Mouse (Mus musculus): ENCODE measurements around the gene Pvr.
"Not testable (repeated sequence)": the region's sequence is repeated elsewhere in the genome, so short reads cannot be mapped to it uniquely, and the experiment has no call there.

The Pvr gene

DNA sequence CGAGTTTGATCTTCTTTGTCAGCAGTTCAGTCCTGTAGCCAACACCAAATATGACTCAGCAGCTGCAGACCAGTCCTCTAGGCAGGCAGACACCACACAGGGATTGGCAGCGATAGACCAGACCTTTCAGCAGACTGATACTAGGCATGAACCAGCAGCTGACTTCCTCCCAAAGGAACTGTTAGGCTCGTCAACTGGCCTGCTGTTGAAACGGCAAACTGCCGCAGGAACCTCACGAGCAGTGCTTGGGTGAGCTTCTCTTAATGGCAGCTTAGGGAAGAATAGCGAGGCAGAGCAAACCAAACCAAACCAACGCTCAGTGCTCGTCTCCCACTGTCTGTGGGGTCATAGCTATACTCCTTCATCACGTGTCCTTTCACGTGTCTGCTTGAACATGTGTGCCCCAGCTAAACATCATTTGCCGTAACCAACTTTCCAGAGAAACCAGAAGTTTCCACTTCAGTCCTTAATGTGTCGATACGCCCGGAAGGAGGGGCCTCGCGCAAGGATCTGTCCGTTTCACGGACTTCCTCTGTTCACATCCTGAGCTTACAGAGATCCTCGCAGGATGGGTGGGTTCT, 14.3 kb upstream of the Pvr start:
- in situ Hi-C loops (cut with MseI, MboI), result no loop called here

DNA sequence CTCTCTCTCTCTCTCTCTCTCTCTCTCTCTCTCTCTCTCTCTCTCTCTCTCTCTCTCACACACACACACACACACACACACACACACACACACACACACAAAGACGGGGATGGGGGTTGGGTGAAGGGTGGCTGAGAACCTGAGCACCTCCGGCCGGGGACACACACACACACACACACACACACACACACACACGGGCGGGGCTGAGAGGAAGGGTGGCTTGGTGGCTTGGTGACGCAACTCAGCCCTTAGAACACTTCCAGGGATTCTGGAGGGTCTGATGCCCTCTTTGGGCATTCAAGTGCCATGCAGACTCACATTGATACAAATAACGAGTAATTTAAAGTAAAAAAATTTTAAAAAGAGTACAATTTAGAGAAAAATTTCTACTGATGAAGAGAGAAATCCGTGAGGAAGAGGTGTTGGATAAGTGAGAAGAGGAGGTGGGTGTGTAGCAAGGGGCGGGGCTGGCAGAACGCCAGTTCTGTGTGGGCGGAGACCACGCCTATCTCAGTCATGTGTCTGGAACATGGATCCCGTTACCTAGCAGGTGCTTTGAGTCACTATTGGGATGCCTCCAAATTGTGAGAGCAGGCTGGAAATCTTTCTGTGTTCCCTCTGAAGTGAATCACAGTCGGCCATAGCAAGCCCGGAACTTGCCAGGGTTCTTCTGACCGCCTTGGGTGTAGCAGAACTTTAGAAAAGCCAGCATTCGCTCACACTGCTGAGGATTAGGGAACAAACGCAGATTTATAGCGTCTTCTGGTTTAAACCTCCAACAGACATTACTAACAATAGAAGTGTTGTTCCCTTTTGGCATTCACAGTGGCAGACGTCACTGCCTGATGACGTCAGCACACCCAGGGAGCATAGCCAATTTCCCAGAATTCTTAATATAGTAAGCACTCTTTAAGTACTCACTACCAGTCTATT, 12.2 kb upstream of the Pvr start:
- in situ Hi-C loops (cut with MseI, MboI), result no loop called here

DNA sequence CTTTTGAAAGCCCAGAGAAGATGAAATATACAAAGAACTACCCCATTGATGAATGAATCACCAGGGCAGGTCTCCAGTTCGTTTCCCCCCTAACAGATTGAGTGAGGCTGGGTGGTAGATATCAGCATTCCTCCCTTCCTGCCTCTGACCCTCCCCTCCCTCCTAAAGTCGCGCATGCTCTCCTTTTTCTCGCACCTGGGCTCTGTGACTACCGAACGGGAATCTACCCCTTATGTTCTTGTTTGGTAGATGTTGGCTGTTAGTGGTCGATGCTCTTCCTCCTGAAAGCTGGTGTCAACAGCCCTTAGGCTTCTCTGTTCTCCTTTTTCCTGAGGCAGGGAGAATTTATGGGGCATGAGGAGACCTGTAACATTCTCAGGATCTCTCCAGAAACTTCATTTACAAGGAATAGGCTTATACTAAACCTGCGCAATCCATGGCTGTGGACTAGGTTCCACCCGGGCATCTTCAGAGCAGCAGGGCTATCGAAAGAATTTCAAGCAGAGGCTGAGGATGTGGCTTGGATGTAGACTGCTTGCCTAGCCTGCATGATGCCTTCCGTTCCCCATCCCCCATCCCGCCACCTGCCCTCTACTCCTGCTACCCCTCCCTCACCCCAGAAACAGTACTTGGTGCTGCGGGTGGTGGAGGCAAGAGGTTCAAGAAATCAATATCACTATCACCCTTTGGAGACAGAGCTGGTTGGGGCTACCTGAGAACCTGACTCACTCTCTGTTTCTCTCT, 11.3 kb upstream of the Pvr start:
- in situ Hi-C loops (cut with MseI, MboI), result no loop called here

DNA sequence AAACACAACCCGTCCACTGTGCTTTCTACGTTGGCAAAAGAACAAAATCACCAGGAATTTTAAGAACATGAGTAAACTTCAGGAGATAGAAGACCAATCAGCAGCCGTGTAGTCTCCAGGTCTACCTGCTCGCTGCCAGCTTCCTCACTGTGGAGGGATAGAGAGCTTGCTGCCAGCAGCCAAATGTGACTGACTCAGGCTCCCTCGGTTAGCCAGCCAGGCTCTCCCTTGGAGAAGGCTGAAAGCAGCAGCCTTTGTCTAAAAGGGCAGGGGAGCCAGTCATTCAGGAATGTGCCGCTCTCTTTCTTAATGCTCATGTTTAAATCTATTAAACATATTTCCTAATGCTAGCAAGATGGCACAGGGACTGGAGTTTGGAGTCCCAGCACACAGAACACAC, 9.5 kb upstream of the Pvr start:
- in situ Hi-C loops (cut with MseI, MboI), result not testable (repeated sequence)

DNA sequence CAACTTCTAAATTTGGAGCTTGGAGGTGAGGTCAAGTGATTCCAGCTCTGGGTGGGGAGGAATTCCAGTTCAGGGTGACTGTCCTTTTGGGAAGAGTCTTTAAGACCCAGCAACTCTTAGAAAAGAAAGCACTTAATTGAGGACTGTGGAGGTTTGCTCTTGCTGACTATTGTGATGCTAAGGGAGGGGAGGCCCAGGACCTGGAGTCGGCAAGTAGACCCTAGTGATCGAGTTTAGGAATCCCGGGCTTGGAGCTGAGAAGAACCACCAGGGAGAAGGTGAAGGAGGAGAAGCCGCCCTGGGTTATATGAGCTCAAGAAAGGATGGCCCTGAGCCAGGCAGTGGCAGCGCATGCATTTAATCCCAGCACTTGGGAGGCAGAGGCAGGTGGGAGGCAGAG, 7.5 kb upstream of the Pvr start:
- in situ Hi-C loops (cut with MseI, MboI), result no loop called here

DNA sequence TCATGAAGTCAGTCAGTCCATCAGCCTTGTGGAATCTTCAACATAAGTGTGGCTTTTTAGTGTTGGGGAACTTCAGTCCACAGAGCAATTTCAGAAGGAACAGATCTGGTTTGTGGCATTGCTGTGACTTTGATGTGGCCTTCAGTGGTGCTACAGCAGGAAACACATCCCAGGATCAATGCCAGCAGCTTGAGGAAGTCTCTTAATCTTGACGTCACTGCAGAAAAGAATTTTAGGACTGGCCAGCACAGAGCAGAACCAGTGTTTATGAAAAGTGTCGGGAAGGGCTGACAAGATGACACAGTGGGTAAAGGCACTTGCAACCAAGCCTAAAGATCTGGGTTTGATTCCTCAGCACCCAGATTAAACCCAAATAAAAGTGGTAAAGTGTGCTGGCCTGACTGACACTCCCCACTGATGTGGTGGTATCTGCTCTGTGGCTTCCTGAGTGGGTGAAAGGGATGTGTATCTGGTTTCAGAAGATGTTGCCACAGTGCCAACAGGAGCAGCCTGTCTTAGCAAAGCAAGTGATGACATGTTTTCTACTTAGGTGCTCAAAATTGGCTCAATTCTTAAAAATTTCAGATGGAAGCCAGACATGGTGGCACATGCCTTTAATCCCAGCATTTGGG, 6.0 kb upstream of the Pvr start:
- in situ Hi-C loops (cut with MseI, MboI), result no loop called here

DNA sequence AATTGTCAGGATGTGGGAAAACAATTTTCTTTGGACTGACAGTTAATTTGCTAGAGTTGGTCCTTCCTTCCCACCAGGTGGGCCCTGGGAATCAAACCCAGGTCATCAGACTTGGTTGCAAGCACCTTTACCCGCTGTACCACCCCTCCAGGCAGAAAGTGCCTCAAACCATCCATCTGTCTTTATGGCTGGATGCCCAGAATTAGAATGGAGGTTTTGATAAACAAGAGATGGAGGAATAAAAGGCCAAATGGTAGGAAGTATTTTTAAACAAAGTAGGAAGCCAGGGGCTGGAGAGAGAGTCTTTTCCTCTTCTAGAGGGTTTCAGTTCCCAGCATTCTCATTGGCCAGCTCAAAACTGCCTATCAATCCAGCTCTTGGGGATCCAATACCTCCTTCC, 4.4 kb upstream of the Pvr start:
- in situ Hi-C loops (cut with MseI, MboI), result no loop called here

DNA sequence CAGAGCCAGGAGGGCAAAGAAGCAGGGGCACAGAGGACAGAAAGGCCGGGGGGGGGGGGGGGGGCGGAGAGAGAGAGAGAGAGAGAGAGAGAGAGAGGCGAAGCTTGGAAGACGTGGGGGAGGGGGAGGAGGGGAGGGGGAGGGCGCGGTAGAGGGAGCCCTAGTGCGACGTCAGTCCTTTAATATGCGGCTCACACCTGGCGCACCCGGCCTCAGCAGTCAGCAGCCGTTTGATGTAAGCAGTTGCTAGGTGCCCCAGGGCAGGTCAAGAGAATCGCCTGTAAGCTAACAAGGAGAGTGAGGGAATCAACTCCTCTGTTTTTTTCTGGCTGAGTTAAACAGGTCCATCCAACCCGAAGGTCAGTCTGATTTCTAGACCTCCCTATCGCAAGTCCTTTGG, 2.8 kb upstream of the Pvr start:
- in situ Hi-C loops (cut with MseI, MboI), result no loop called here

DNA sequence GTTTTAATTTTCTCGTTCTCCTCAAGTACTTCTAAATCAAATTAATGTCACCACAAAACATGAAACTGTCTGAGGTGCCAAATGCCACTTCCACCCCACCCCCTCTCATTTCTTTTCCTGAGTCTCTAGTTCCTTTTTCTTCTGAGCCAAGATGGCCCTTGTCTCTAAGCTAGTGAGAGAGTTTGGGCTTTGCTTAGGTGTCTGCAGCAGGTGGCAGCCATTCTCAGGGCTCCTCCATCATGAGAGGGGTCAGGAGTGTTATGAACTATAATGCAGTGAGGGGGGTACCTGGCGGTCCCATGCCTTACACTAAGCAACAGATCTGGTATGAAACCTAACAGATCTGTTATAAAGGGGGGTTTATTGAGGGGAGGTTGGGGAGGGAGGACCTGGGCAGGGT, 2.4 kb upstream of the Pvr start:
- in situ Hi-C loops (cut with MseI, MboI), result no loop called here

DNA sequence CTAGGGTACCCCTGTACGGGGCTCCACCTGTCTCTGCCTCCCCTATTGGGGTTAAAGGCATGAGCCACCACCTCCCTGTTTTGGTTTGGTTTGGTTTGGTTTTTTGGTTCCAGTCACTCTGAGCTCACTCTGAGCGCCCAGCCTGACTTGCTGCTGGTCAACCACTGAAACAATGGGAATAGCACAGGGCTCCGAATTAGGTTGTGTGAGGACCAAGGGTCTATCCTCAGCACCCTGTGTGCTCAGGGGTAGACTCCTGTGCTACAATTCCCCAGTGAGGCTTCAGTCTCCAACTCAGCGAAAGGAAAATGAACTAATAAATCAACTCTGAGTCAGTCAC, 824 bp downstream of the Pvr start:
- in situ Hi-C loops (cut with MseI, MboI), result no loop called here

DNA sequence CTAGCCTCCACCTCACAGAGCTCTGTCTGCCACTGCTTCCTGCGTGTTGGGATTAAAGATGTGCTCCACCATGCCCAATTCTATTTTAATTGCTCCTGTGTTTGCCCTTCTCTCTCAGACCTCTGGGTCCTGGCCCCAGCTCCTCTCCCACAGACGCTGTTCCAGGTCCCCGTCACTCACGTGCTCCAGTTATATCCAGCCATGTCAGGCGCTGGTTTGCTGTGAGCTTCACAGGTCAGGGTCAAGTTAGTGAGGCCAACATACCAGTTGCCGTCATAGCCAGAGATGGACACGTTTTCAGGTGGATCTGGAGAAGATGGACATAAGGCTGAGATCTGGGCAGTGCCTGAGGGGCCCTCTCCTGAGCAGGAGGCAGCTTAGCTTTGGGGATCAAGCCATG, 6.4 kb downstream of the Pvr start:
- in situ Hi-C loops (cut with MseI, MboI), result loop anchor here (5.0 kb wide), 2 partner anchors 38 to 43 kb away; partner anchors contain the start of gene Igsf23 (in 1 of the 2)

DNA sequence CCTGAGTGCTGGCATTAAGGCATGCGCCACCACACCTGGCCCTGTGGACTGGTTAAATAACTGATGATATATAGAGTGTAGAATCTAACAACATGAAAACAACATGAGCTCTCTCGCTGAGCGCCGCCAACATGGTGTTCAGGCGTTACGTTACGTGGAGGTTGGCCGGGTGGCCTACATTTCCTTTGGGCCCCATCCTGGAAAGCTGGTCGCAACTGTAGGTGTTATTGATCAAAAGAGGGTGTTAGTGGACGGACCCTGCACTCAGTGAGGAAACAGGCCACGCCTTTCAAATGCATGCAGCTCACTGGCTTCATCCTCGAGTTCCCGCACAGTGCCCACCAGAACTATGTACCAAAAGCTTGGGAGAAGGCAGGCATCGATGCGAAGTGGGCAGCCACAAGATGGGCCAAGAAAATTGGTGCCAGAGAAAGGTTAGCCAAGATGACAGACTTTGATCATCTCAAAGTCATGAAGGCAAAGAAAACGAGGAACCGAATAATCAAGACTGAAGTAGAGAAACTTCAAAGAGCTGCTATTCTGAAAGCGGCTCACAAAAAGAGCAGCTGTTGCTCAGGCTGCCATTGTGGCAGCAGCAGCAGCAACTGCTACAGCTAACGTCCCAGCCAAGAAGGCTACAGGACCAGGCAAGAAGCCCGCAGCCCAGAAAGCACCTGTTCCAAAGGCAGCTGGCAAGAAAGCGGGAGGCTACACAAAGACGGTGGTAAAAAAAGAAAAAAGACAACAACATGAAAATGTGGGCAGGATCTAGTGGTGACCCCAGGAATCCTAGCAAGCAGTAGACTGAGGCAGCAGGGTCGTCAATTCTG, 9.1 kb downstream of the Pvr start:
- in situ Hi-C loops (cut with MseI, MboI), result loop anchor here (5.0 kb wide), 2 partner anchors 40 to 45 kb away; partner anchors contain the start of gene Igsf23 (in 1 of the 2)

DNA sequence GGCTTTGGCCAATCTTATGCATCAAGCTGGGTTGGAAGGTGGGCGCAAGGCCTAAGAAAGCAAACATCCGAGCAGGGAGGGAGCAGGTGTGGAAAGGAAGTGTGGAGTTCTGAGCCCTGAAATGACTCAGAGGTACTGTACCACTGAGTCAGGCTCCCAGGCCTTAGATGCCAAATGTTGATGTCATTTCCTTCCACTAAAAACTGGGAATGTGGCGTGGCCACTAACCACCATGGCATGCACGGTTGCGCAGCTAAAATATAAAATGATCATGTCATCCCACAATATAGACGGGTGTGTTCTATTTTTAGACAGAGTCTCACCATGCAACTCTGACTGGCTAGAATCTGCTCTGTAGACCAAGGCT, 9.7 kb downstream of the Pvr start:
- in situ Hi-C loops (cut with MseI, MboI), result loop anchor here (5.0 kb wide), 2 partner anchors 41 to 46 kb away; partner anchors contain the start of gene Igsf23 (in 1 of the 2)

DNA sequence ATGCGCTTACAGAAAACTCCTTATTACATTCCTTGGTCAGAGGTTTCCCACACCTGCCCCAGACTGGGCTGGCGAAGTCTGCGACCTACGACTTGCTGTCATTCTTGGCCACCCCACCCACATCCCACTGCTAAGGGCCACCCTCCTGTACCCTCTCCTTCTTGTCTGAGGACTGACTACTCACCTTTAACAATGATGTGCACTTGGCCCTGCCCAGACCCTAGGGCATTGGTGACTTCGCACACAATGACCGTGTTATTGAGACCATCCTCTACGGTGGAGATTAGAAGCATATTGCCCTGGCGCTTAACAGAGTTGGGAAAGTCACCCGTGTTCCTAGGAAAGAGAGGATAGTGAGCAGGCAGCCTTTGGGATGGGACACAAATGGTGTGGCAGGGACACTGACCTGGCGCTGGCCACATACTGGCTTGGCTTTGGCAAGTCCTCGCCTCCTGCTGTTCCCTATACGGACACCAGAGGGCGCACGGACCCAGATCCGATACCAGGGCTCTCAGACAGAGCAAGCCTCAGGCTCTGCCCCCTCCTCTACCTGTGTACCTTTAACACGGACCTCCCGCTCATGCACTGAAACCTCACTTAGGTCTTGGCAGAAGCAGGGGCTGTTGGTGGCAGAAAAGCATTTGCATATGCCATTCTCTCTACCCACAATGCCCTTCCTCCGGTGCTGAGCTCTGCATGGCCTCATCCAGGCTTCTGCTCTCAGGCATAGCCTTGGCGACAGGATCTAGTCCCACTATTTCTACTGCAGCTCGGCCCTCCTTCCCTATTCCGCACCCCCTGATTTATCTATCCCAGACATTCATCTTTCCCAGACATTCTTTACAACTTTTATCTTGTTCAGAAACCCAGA, 10.3 kb downstream of the Pvr start:
- in situ Hi-C loops (cut with MseI, MboI), result loop anchor here (5.0 kb wide), 2 partner anchors 42 to 47 kb away; partner anchors contain the start of gene Igsf23 (in 1 of the 2)

DNA sequence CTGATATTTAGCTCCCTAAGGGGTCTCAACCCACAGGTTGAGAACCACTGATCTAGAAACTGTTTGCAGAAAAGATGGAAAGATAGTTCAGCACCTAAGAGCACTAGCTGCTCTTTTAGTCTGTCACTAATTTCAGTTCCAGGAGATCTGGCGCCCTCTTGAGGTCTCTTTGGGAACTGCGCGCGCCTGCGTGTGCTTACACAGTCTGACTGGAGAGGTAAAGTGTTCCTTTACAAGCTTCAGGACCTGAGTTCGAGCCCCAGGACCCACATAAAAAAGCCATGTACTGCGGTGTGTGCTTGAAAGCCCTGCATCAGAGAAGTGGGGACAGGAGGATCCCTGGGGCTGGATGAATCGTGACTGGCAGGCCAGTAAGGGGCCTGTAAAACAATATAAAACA, 31.1 kb downstream of the Pvr start:
- in situ Hi-C loops (cut with MseI, MboI), result no loop called here

DNA sequence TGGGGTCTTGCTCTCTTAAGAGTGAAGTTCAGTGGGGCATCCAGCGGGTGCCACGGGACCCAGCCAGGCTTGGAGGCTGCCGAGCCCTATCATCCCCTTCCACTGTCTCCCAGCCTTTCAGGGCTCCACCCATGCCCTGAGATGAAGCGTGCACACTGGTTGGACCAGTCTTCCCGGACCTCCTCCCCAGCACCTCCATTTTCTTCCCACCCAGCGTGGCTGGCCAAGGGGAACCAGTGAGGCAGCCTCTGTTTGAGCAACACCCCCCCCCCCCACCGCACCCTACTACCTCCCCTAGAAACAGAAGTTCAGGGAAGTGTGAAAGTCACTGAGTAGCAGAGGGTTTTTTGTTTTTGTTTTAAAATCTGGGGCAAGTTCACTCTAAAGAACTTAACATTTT, 33.1 kb downstream of the Pvr start, which contains the start of gene Ceacam19:
Ceacam19 (minus strand) TSS at position 117 of the 400 bp plus-strand sequence.
- in situ Hi-C loops (cut with MseI, MboI), result no loop called here

DNA sequence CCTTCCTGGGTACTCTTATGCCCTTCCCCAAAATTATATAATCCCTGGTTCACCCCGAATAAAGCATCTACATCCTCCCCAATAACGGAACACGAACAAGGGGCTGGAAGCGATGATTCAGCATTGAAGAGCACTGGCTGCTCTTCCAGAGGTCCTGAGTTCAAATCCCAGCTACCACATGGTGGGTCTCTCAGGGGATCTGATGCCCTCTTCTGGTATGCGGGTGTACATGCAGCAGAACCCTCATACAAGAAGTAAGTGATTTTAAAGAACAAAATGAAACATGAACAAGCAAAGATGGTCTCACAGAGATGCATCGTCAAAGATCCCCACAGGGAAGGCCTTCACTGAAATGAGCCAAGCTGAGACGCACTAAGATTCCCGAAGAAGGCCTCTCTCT, 40.2 kb downstream of the Pvr start:
- in situ Hi-C loops (cut with MseI, MboI), result no loop called here

DNA sequence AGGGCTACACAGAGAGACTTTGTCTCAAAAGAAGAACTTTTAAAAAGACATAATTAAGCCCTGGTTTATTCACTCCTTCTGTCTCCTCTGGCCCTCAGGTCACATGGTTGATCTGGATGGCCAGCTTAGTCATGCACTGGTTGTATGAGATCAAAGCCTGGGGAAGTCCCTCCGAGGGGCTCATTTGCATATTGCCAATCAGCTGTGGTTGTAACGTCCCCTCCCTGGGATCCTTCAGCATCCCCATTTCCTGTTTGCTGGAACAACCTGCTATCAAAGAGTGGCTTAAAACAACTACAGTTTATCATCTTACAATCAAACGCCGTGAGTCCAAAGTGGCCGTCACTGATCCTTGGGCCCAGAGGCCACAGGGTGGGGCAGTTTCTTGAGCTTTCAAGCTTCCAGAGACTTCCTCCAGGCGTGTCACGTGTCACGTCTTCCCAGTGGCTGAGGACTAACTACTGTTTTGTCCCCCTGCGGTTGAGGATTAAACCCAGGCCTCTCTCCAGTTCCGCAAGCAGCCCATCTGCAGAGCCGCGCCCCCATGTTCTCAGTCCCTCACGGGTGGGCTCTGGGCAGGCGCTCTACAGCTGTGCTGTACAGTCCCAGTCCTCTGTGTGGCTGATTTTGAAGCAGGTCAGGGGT, 44.1 kb downstream of the Pvr start:
- in situ Hi-C loops (cut with MseI, MboI), result loop anchor here in 1 of 2 experiments (5.0 kb wide), 1 partner anchor 35 kb away; no protein-coding TSS in a partner anchor

Measured in mouse trophoblast stem cell (cell line).